Mouse (Mus musculus) CD4-positive, CD25-positive, alpha-beta regulatory T cell (primary cell): ENCODE data around the gene 2310061N02Rik. TPM values are rescaled to one million over a fixed set of nuclear protein-coding genes. Genes with fewer than 3 reads are reported as not detected.

Experiments used
- polyA plus RNA-seq: library from polyadenylated mRNA; unstranded; fragments of 100-300 nt; shearing (Covaris generic); gene quantifications from one replicate; pipeline ENCODE4 v1.2.1, GENCODE M21; 2017

2310061N02Rik gene
- polyA plus RNA-seq: not detected

DNA sequence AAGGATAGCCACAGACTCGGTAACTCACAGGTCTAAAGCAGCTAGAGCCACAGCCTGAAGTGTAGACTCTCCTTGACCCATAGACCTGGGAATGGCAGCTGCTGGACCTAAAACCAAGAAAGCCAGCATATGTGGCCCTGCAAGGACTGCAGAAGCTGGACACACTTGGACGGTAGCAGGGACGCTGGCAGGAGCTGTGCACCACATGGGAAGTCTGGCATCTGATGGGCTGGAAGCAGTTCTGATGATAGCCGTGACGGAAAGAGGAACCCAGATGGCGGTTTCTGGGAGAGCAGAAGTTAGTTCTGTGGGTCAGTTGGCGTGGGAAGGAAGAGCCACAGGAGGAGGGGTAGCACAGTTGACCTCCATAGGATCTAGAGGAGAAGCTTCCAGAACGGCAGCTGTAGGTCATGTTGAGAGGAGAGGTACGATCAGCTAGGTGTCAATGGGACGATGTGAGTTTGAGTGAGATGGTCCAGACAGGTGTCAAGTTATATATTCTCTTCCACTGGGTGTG lies at the start of gene 2310061N02Rik:
Gene 2310061N02Rik, minus strand, starts transcription at position 467 of the 517 bp plus-strand sequence.

DNA sequence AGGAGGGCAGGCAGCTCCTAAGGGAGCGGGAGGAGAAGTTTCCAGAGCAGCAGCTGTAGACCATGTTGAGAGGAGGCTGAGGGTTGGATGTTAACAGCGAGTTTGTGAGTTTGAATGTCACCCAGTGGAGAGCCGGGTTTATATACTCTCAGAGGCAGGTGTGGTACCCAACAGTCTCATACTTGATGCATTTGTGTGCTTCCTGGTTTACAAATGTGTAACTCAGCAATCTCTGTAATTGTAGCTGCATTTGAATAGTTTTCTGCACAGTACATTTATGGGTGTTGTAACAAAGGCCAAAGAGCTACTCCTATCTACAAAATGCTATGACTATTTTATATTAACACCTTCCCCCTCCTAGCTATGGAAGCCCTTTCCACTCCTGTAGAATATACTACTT lies 43.8 kb upstream of the 2310061N02Rik start, which contains the start of gene Krtap13:
Gene Krtap13, minus strand, starts transcription at position 101 of the 400 bp plus-strand sequence.

DNA sequence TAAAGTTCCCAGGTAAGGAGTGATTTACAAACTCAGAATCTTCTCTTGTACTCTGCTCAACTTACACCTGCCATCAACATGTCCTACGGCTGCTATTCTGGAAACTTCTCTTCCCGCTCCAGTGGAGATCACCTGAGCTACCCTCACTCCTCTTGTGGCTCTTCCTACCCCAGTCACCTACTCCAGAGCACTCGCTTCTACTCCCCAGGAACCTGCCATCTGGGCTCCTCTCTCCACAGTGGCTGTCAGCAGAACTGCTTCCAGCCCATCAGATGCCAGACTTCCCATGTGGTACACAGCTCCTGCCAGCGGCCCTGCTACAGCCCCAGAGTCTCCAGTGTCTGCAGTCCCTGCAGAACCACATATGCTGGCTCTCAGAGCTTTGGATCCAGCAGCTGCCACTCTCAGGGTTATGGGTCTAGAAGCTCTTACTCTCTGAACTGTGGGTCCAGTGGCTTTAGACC lies 21.1 kb upstream of the 2310061N02Rik start, which contains the start of gene Krtap13-1:
Gene Krtap13-1, plus strand, starts transcription at position 51 of the 464 bp plus-strand sequence.

DNA sequence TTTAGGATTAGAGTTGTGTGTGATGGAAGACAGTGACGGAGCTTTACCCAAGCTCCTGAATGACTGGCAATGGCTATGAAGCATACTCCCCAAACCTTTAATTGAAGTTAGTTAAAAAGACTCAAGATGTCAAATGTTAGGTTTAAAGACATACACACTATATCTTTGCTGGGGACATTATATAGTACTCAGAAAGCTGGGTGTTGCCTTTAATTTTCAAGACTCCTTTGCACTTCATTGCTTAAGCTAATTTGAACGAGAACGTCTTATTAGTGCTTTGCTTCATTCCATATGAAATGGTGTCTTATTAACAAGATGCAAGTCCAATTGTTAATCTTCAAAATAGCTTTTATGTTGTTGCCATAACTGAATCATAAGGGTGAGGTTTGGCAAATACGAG lies 36.2 kb downstream of the 2310061N02Rik start, which contains the start of gene Krtap27-1:
Gene Krtap27-1, minus strand, starts transcription at position 101 of the 400 bp plus-strand sequence.

Other genes starting within 250 kb of the 2310061N02Rik start
- gene Cldn17, start 201.0 kb downstream of the 2310061N02Rik start, polyA plus RNA-seq: not detected
- gene Cldn8, start 144.8 kb downstream of the 2310061N02Rik start, polyA plus RNA-seq: not detected
- not detected for gene Krtap24-1, start 95.7 kb downstream of the 2310061N02Rik start, polyA plus RNA-seq
- not detected for gene 2310079G19Rik, start 80.3 kb downstream of the 2310061N02Rik start, polyA plus RNA-seq
- gene Krtap26-1, start 60.2 kb downstream of the 2310061N02Rik start, polyA plus RNA-seq: not detected
- gene Krtap27-1, start 36.3 kb downstream of the 2310061N02Rik start, polyA plus RNA-seq: not detected
- gene Krtap13-1, start 20.9 kb upstream of the 2310061N02Rik start, polyA plus RNA-seq: not detected
- gene Krtap13, start 43.7 kb upstream of the 2310061N02Rik start, polyA plus RNA-seq: not detected
- not detected for gene 2310034C09Rik, start 50.9 kb upstream of the 2310061N02Rik start, polyA plus RNA-seq
- gene 2310057N15Rik, start 66.2 kb upstream of the 2310061N02Rik start, polyA plus RNA-seq: not detected
- gene Gm5965, start 69.9 kb upstream of the 2310061N02Rik start, polyA plus RNA-seq: not detected
- not detected for gene Gm20741, start 104.3 kb upstream of the 2310061N02Rik start, polyA plus RNA-seq
- gene Krtap15, start 112.3 kb upstream of the 2310061N02Rik start, polyA plus RNA-seq: not detected
- gene Krtap14, start 118.2 kb upstream of the 2310061N02Rik start, polyA plus RNA-seq: not detected
- not detected for gene Krtap19-1, start 161.4 kb upstream of the 2310061N02Rik start, polyA plus RNA-seq
- not detected for gene Krtap19-2, start 166.3 kb upstream of the 2310061N02Rik start, polyA plus RNA-seq
- not detected for gene Krtap19-3, start 170.1 kb upstream of the 2310061N02Rik start, polyA plus RNA-seq
- gene Krtap19-4, start 177.1 kb upstream of the 2310061N02Rik start, polyA plus RNA-seq: not detected
- not detected for gene Krtap19-5, start 188.5 kb upstream of the 2310061N02Rik start, polyA plus RNA-seq
- gene Krtap19-9b, start 224.3 kb upstream of the 2310061N02Rik start, polyA plus RNA-seq: not detected